Mouse (Mus musculus) C2C12 (cell line): ENCODE results near the gene Tmem107. TPM values are rescaled to one million over a fixed set of nuclear protein-coding genes. Genes with fewer than 3 reads are reported as not detected.

Source experiments
- H3K27me3 ChIP-seq: one replicate; pipeline ENCODE4 v1.6.1; 2011; ENCODE audit not compliant: control insufficient read depth, insufficient read depth, insufficient read length
- H3K36me3 ChIP-seq: one replicate; pipeline ENCODE4 v1.6.1; 2011; ENCODE audit not compliant: control insufficient read depth, insufficient read depth
- H3K4me3 ChIP-seq: one replicate; pipeline ENCODE4 v1.5.1; 2011; ENCODE audit warnings: mild to moderate bottlenecking, control low read depth; ENCODE audit not compliant: poor library complexity, insufficient read depth, severe bottlenecking
- H3K79me2 ChIP-seq: one replicate; pipeline ENCODE4 v1.6.1; 2011; ENCODE audit not compliant: control insufficient read depth, insufficient read depth
- H3K79me3 ChIP-seq: one replicate; pipeline ENCODE4 v1.6.1; 2011; ENCODE audit warnings: low read depth, control low read depth
- H3ac ChIP-seq: one replicate; pipeline ENCODE3; 2011; ENCODE audit warnings: low read depth; ENCODE audit not compliant: control insufficient read depth, insufficient read length
- CEBPB ChIP-seq: IDR thresholded peaks from one replicate; pipeline ENCODE4 v1.6.1; 2011; ENCODE audit warnings: low read depth, mild to moderate bottlenecking, control low read depth, moderate library complexity
- CTCF ChIP-seq: IDR thresholded peaks from one replicate; pipeline ENCODE4 v1.5.1; 2011; ENCODE audit not compliant: control insufficient read depth, insufficient read depth, insufficient read length
- FOSL1 ChIP-seq: IDR thresholded peaks from one replicate; pipeline ENCODE4 v1.8.0; 2011; ENCODE audit warnings: mild to moderate bottlenecking, low read length; ENCODE audit not compliant: poor library complexity, insufficient read depth, severe bottlenecking
- MAX ChIP-seq: IDR thresholded peaks from one replicate; pipeline ENCODE4 v1.6.1; 2011; ENCODE audit warnings: mild to moderate bottlenecking, control low read depth
- MYOD1 ChIP-seq: IDR thresholded peaks from one replicate; pipeline ENCODE4 v1.6.1; 2011; ENCODE audit warnings: low read depth; ENCODE audit not compliant: control insufficient read depth, insufficient read length
- MYOG ChIP-seq: IDR thresholded peaks from one replicate; pipeline ENCODE4 v1.6.1; 2011; ENCODE audit not compliant: control insufficient read depth, insufficient read length; ENCODE audit errors: extremely low read depth
- USF1 ChIP-seq: IDR thresholded peaks from one replicate; pipeline ENCODE4 v1.6.1; 2011; ENCODE audit warnings: low read depth, mild to moderate bottlenecking, control low read depth, moderate library complexity
- polyA plus RNA-seq: library from polyadenylated mRNA; unstranded; fragments of >200 nt; fragmentation: generic; extraction: Trizol; gene quantifications from one replicate; pipeline ENCODE4 v1.2.1, GENCODE M21; 2012; ENCODE audit warnings: missing spikeins

Gene Tmem107
- polyA plus RNA-seq, 1 experiment: 41.9 TPM

DNA sequence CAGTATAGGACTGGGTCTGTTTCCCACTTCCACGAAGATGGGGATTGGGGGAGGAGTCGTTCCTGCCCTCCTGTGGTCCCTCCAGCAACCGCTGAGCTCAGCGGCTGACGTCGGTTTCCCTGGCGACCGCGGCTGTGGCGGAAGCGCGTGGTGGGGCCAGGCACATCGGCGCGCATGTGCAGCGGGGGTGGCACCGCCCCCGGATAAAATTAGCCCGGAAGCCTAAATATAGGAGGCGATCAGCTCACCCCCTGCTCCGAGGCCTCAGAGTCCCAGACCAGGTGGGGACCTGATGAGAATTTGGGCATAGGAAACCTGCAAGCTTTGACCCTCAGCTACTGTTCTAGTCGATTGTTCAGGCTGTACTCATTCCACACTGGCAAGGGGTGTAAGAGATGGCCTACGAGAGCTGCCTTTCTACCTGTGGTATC is 29.3 kb downstream of the Tmem107 start:
- Histone ChIP-seq H3K36me3 (peaks cover 34% of the 10 kb centered on the region), H3K79me3 (peaks cover 3% of the 10 kb centered on the region), H3ac (peak overlapping the region; percentile 46), H3K4me3 (peak overlapping the region; percentile 39), H3K79me2 (peaks cover 25% of the 10 kb centered on the region), H3K27me3 (no peaks in the 10 kb centered on the region)
- TF ChIP-seq MAX: no peak
- no peak for TF ChIP-seq MYOD1
- no peak for TF ChIP-seq MYOG
- TF ChIP-seq CTCF: no peak
- no peak for TF ChIP-seq FOSL1
- TF ChIP-seq USF1: no peak
- TF ChIP-seq CEBPB: no peak

DNA sequence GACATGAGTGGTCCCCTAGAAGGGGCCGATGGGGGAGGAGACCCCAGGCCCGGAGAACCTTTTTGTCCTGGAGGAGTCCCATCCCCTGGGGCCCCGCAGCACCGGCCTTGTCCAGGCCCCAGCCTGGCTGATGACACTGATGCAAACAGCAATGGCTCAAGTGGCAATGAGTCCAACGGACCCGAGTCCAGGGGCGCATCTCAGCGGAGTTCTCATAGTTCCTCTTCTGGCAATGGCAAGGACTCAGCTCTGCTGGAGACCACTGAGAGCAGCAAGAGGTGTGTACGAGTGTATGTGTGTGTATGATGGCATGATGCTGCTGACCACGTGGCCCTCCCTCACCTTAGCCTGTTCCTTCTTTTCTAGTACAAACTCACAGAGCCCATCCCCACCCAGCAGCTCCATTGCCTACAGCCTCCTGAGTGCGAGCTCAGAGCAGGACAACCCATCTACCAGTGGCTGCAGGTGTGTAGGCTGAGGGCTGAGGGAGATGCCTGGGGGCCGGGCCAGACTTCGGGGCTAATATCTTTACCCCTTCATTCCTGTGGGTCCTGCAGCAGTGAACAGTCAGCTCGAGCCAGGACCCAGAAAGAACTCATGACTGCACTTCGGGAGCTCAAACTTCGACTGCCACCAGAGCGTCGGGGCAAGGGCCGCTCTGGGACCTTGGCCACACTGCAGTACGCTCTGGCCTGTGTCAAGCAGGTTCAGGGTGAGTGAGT is 30.2 kb downstream of the Tmem107 start:
- Histone ChIP-seq H3K4me3 (no peak overlapping the region), H3K36me3 (peaks cover 39% of the 10 kb centered on the region), H3K79me3 (peaks cover 3% of the 10 kb centered on the region), H3K79me2 (peaks cover 25% of the 10 kb centered on the region), H3K27me3 (no peaks in the 10 kb centered on the region), H3ac (no peak overlapping the region)
- TF ChIP-seq USF1 (no peak), MYOD1 (no peak), MYOG (no peak), CTCF (no peak), CEBPB (no peak), MAX (no peak), FOSL1 (no peak)

DNA sequence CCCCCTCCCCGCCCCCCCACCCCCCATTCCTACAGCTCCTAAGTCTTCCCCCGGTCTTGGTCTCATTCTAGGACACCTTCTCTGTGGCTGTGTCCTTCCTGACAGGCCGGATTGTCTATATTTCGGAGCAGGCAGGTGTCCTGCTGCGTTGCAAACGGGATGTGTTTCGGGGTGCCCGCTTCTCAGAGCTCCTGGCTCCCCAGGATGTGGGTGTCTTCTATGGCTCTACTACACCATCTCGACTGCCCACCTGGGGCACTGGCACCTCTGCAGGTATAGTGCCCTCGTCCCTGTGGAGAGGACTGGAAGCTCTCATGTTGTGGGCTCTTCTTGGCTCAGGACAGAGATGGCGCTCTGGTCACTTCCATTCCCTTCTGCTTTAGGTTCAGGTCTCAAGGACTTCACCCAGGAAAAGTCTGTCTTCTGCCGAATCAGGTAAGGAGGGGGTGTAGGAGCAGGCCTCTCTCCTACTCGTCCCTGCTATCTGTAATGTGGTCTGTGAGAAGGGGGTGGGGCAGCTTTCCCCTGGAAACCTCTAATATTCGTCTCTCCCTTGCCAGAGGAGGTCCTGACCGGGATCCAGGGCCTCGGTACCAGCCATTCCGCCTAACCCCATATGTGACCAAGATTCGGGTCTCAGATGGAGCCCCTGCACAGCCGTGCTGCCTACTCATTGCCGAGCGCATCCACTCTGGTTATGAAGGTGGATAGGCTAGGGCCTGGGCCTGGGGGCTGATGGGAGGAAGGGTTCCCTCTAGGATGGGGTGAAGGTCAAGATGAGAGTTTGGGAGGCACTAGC is 31.2 kb downstream of the Tmem107 start:
- no peak for TF ChIP-seq FOSL1
- TF ChIP-seq CTCF: no peak
- TF ChIP-seq MAX: no peak
- TF ChIP-seq MYOG: no peak
- TF ChIP-seq MYOD1: no peak
- TF ChIP-seq USF1: no peak
- TF ChIP-seq CEBPB: no peak
- Histone ChIP-seq H3K36me3 (peaks cover 45% of the 10 kb centered on the region), H3K79me2 (peaks cover 25% of the 10 kb centered on the region)

DNA sequence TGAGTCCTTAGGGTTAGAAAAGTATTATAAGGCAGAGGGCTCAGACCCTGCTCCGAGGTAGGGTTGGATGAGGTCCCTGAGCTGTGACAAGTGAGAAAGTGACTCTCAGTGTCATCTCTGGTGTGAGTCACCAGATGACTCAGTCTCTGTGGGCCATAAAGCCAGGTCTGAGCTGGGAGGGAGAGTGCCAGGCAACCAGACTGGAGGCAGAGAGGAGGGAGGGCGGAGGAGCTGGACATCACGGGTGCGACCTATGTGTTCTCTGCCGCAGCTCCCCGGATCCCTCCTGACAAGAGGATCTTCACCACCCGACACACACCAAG is 31.8 kb downstream of the Tmem107 start:
- H3K36me3 ChIP-seq: peaks cover 45% of the 10 kb centered on the region
- TF ChIP-seq CTCF (no peak), FOSL1 (peak; percentile 86), MAX (no peak), MYOG (no peak), USF1 (no peak)
- no peaks in the 10 kb centered on the region for H3K27me3 ChIP-seq

More for the DNA sequence above, 31.2 kb downstream of the Tmem107 start:
- Histone ChIP-seq H3ac (peak overlapping the region; percentile 5), H3K4me3 (no peak overlapping the region), H3K79me3 (peaks cover 3% of the 10 kb centered on the region), H3K27me3 (no peaks in the 10 kb centered on the region)

DNA sequence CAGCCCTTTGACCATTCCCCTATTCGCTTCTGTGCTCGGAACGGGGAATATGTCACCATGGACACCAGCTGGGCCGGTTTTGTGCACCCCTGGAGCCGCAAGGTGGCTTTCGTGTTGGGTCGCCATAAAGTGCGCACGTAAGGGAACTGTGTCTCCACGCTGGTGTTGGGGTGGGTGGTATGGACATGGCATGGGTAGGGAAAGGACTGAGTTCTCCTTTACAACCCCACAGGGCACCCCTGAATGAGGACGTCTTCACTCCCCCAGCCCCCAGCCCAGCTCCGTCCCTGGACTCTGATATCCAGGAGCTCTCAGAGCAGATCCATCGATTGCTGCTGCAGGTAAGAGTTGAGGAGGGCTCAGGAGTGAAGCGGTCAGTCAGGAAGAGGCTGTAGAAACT is 32.5 kb downstream of the Tmem107 start:
- Histone ChIP-seq H3K79me3 (peaks cover 3% of the 10 kb centered on the region), H3K79me2 (peaks cover 25% of the 10 kb centered on the region), H3K36me3 (peaks cover 48% of the 10 kb centered on the region), H3K4me3 (no peak overlapping the region), H3K27me3 (no peaks in the 10 kb centered on the region), H3ac (no peak overlapping the region)
- TF ChIP-seq USF1 (no peak), MYOD1 (no peak), CTCF (no peak), MYOG (no peak), CEBPB (no peak), MAX (no peak), FOSL1 (no peak)

More for the DNA sequence above, 31.8 kb downstream of the Tmem107 start:
- H3K79me3 ChIP-seq: peaks cover 3% of the 10 kb centered on the region
- no peak overlapping the region for H3K4me3 ChIP-seq
- peaks cover 25% of the 10 kb centered on the region for H3K79me2 ChIP-seq
- peak overlapping the region; percentile 21 for H3ac ChIP-seq
